Mouse (Mus musculus) Patski (cell line): ENCODE measurements at regions not wholly inside any gene's neighbourhood (a gene's known extent, or its start where the extent isn't known, plus 50 kb on each side); places are given as distances from the start of the nearest gene placed in this dataset.
"Not testable (repeated sequence)": the region's sequence is repeated elsewhere in the genome, so short reads cannot be mapped to it uniquely, and the experiment has no call there.

Experiments
- ATAC-seq: fragments of 100-300 bp; one replicate; pipeline ENCODE4 v1.8.0; 2021
- CTCF ChIA-PET: fragments of 350-600 bp; sonication (Branson Sonifier 250); formaldehyde crosslinking; loops from one replicate; lab custom pipeline; 2022; ENCODE audit warnings: inconsistent platforms; lab: Charles Lee
- POLR2A ChIA-PET: fragments of 350-600 bp; sonication (Branson Sonifier 250); formaldehyde crosslinking; loops from one replicate; lab custom pipeline; 2022; ENCODE audit warnings: antibody characterized with exemption, inconsistent platforms; lab: Charles Lee
- DNase-seq: peaks from one replicate; pipeline ENCODE4 v3.0.0-alpha.2; 2011; ENCODE audit warnings: low read depth, low spot score
- H3K27me3 ChIP-seq: fragments of 371-371 bp; one replicate; pipeline ENCODE4 v1.5.1; 2021
- CTCF ChIP-seq: fragments of 100-300 bp; IDR thresholded peaks from one replicate; pipeline ENCODE4 v1.5.1; 2021
- in situ Hi-C: fragments of 300-500 bp; cut with MboI; formaldehyde crosslinking; loops from 3 replicates; pipeline ENCODE4 v1.11.1; 2018; ENCODE audit warnings: low pct_unique_long_range_greater_than_20kb, mixed read lengths

GRCm38 (mm10) chrX:129034236-129034635 lies 715.3 kb upstream of the Diaph2 start:
- POLR2A ChIA-PET: no interaction called here

GRCm38 (mm10) chrX:129056408-129056807 lies 693.1 kb upstream of the Diaph2 start:
- H3K27me3 ChIP-seq, ATAC-seq, in situ Hi-C loops, DNase-seq, POLR2A ChIA-PET: not testable (repeated sequence)
- CTCF ChIA-PET: interaction anchor here (1.1 kb wide), 1 partner anchor 17 kb away, joined by 3 read pairs; no protein-coding TSS in a partner anchor

More at GRCm38 (mm10) chrX:129034236-129034635, 715.3 kb upstream of the Diaph2 start:
- CTCF ChIA-PET: no interaction called here
- ATAC-seq: no peak
- in situ Hi-C loops: no loop called here
- peaks cover 4% of the 10 kb centered on the region for H3K27me3 ChIP-seq
- no peak for DNase-seq
- no peak for TF ChIP-seq CTCF

- POLR2A ChIA-PET, in situ Hi-C loops, DNase-seq, CTCF ChIA-PET, ATAC-seq, H3K27me3 ChIP-seq: not testable (repeated sequence)
Observed at GRCm38 (mm10) chrX:129095809-129096208, 653.7 kb upstream of the Diaph2 start.

GRCm38 (mm10) chrX:129098348-129098747 lies 651.2 kb upstream of the Diaph2 start:
- H3K27me3 ChIP-seq: no peaks in the 10 kb centered on the region
- ATAC-seq (no peak), DNase-seq (no peak)
- ChIA-PET POLR2A (no interaction called here), CTCF (no interaction called here)
- in situ Hi-C loops: no loop called here
- TF ChIP-seq CTCF: no peak

GRCm38 (mm10) chrX:129102285-129102684 lies 647.3 kb upstream of the Diaph2 start:
- DNase-seq: no peak
- in situ Hi-C loops: no loop called here
- CTCF ChIA-PET: no interaction called here

GRCm38 (mm10) chrX:129103239-129103638 lies 646.3 kb upstream of the Diaph2 start:
- ATAC-seq: no peak
- POLR2A ChIA-PET: no interaction called here
- no peak for DNase-seq
- H3K27me3 ChIP-seq: peaks cover 5% of the 10 kb centered on the region
- in situ Hi-C loops: no loop called here
- CTCF ChIA-PET: no interaction called here
- TF ChIP-seq CTCF: no peak

More at GRCm38 (mm10) chrX:129102285-129102684, 647.3 kb upstream of the Diaph2 start:
- POLR2A ChIA-PET: no interaction called here
- H3K27me3 ChIP-seq: no peaks in the 10 kb centered on the region
- no peak for ATAC-seq
- no peak for TF ChIP-seq CTCF
